Mouse (Mus musculus): Measurements from ENCODE around the gene Ptcra.
"Not testable (repeated sequence)": the region's sequence is repeated elsewhere in the genome, so short reads cannot be mapped to it uniquely, and the experiment has no call there.

The Ptcra gene

DNA sequence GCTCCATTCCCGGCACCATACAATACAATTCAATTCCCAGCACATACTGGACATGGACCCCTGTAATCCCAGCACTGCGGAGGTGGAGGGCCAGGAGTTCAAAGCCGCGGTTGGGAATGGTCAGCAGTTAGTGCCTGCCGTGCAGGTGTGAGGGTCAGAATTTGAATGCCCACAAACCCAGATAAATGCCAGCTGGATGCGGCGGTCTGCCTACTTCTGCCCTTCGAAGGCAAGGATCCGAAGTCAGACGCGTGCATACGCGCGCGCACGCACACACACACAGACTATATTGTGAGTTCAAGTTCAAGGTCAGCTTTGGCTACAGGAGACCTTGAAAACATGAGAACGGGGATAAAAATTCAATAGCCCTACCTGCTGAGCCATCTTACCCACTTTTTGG is 8.1 kb upstream of the Ptcra start:
- DNase-seq (ENCODE audit: low read depth, low spot score) = no peak

DNA sequence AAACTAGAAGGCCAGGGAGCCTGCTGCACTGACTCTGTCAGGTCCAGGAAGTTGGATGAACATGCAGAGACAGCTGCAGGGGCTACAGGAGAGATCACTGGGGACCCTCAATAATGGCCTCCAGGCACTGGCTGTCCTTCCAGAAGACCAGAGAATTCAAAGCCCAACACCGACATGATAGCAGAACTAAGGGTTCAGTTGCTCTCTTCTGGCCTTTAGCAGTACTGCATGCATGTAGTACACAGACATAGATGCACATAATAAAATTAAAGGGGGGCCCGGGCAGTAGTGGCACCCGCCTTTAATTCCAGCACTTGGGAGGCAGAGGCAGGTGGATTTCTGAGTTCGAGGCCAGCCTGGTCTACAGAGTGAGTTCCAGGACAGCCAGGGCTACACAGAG is 7.5 kb upstream of the Ptcra start:
- peak; percentile 33 for DNase-seq (ENCODE audit: low read depth, low spot score)

DNA sequence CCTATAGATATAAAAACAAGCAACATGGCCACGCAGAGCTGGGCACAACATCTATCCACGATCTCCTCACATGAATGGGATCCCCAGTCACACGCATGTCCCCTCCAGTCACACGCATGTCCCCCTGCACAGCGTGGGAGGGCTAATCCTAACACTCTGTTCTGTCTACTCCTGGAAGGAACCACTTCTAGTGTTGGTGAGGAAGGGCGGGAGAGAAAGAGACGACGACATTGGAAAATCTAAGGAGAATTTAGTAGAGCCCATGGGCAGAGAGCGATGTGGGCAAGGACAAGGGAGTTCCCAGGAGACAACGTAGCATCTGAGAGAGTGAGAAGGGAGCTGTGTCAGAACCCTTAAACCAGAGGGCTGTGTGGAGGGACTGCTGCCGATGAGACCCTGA is 7.0 kb upstream of the Ptcra start:
- DNase-seq (ENCODE audit: low read depth, low spot score) = no peak

DNA sequence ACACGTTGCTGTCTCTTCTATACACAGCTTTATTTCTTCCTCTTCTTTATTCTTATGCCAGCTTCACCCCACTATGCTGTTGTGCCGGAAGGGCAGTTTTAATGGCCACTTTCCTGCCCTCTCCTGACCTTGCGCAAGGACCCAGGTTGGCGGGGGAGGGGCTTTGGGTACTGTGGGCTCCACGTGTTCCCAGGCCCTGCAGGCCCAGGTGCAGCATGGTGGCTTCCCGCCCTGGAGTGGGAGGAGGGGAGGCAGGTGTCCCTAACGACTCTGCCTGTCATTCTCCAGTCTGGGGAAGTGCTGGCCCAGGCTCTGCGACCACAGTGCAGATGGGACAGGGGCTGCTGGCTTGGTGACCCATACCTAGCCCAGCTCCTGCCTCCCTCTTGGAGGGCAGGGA is 4.4 kb upstream of the Ptcra start:
- no peak for DNase-seq (ENCODE audit: low read depth, low spot score)

DNA sequence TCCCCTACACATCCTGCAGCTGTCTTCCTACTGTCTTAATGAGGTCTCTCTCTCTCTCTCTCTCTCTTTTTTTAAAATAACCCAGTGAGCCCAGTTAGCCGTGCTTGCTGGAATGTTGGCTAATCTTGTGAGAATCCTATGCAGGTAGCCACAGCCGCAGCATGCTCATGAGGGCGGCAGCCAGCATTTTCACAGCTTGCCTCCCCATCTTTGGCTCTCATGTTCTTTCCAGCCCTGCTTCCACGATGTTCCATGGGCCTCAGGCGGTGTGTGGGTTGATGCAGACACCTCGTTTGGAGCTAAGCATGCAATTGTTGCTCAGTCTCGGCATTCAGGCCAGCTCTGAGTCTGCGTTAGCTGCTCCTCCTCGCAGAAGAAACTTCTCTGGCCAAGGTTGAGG is 1.4 kb upstream of the Ptcra start:
- not testable (repeated sequence) for DNase-seq (ENCODE audit: low read depth, low spot score)

DNA sequence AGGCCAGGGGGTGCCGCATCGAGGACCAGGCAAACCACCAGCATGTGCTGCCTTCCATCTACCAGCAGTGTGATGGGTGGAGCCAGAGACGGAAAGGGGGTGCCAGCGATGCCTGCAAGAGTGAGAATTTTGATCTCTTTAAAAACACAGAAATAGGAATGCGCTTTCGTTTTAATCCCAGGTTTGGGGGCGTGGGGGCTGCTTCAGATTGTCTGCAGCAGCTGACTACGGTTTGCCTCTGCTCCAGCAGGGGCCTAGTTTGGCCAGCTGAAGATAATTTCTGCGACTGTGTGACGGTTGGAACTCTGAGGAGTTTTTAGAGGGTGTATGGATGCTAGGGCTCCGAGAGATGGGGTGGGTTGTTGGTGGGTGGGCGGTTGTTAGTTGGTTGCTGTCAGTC is 4.8 kb downstream of the Ptcra start:
- no peak for DNase-seq (ENCODE audit: low read depth, low spot score)

DNA sequence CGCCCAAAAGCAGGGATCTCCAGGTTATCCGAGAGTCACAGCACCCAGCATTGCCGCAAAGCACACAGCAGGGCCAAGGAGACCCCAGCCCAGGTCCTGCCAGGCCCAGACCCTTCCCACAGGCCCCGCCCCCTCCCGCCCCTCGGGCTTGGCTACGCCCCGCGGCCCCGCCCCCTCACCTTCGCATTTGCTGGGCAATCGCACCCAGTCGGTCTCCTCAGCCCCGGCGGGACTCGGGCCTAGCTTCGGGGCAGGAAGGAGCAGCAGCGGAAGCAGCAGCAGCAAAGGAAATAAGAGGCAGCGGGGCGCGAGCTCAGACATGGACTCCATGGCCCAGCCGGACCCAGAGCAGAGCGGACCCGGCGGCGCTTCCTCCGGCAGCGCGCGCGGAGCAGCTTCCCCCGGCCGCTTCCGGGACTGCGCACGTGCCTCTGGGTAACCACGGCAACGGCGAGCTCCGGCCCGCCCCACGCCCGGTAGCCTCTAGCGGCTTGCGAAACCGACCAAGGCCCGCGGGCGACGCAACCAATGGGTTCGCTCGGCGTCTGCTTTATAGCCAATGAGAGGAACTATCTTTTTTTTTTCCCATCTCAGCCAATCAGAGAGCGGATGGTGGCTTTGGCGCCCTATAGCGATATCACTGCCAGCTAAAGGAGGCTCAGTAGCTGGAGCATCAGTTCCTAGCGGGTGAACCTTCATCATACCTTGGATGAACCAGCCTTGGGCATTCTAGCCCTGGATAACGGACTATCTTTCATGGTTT is 11.5 kb downstream of the Ptcra start, which contains the start of gene Cnpy3:
Gene Cnpy3 (minus strand): TSS at position 421 of the 763 bp plus-strand sequence.
- DNase-seq (ENCODE audit: low read depth, low spot score) = peak; percentile 98

DNA sequence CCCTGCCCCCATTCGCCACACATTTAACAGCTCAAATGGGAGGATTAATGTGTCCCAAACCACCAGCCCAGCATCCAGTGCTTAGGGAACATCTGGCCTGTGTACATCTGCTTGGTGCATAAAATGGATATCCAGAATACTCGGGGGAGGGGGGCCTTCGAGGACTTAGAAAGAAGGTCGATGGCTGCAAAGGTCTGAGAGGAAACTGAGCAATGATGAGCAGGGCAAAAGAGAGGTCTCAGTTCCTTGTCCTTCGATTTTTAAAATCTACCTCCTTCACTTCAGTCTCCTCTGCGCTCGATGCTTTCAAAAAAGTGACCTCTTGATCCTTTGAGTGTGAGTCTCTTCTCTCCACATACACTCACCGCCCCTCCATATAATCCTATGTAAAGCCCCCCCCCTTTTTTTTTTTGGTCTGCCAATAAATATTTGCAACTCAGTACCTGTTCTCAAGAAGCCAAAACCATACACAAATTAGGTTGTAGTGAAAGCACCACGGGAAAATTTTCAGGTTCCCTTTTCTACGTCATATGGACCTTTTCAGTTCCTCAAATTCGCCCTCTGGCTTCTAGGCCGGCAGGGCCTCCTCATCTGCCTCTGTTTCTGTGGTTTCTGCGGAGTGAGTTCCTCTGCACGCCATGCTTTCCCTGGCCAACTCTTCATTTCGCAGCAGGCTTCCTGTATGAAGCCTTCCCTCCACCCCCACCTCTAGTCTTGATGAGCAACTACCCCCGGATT is 12.3 kb downstream of the Ptcra start:
- DNase-seq (ENCODE audit: low read depth, low spot score) = peak; percentile 71

DNA sequence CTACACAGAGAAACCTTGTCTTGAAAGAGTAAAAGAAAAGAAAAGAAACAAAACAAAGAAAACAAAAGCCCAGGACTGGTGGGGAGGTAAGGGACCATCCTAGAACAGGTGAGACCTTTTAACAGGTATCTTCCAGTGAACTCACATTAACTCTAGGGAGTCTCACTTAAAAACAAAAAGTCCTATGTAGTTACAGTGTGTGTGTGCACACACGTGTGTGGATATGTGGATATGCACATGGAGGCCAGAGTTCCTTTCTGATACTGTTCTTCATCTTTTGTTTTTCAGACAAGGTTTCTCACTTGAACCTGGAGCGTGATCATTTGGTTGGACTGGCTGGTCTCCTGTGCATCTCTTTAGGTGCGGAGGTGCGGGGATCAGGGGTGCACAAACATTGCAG is 12.9 kb downstream of the Ptcra start:
- no peak for DNase-seq (ENCODE audit: low read depth, low spot score)

DNA sequence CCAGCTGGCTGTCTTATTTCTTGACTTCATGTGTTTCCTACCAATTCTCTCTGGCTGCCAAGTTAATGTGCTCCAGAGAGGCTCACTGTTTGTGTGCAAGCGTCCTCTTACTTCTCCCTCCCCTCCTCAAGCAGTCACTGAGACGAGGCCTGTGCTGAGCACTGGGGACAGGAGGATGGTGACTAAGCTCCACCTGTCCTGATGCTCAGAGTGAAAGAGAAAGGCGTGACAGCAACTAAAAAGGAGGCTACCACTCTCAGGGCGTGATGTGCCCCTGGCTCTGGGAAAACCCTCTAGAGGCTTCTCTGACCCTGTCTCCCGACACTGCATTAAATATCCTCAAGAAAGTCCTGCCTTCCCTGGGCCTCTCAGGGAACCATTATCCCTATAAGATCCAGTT is 14.2 kb downstream of the Ptcra start:
- no peak for DNase-seq (ENCODE audit: low read depth, low spot score)

DNA sequence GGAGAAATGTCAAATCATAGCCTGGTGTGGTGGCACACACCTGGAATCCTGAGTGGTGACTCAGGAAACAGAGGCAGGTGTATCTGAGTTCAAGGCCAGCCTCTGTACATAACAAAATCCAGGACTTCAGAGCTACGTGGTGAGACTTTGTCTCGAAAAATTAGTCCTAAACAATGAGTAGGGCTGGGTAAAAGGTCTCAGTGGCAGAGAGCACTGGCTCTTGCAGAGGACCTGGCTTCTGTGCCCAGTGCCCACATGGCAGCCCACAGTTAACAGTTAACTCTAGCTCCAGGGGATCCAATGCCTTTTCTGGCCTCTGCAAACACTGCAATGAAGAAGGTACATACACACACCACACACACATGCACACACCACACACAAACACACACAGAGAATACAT is 15.7 kb downstream of the Ptcra start:
- no peak for DNase-seq (ENCODE audit: low read depth, low spot score)

DNA sequence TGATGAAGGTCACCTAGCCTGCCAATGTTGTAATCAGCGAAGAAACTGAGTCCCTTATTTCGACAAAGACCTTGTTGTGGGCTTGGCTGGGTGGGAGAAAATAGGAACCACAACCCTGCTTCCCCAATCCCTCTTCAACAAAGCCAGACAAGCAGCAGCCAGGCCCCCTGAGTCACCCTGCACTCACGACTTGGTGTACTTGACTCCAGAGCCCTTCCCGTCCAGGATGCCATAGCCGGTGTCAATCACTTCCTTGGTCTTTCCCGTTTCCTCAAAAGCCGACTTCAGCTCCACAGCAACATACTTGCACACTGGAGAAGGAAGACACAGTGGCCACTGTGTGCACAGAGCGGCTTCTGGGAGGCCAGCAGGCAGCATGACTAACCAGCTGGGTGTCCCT is 16.3 kb downstream of the Ptcra start:
- peak; percentile 17 for DNase-seq (ENCODE audit: low read depth, low spot score)

DNA sequence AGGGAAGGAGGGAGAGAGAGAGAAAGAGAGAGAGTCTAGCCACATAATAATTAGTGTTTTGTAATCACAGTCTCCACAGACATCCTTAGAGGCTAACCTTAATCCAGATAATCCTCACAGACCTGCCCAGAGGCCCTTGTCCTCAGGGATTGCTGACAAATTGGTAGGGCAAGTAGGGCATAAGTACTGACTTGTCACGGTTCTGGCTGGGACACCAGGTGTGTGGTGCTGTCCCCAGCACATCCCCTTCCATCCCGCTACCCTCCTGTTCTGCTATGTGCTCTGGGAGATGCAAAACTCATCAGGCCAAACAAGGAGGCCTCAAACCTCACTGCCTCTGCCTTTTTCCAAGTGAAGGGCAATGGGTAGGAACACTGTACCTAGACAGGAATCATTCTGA is 18.0 kb downstream of the Ptcra start:
- DNase-seq (ENCODE audit: low read depth, low spot score) = no peak

DNA sequence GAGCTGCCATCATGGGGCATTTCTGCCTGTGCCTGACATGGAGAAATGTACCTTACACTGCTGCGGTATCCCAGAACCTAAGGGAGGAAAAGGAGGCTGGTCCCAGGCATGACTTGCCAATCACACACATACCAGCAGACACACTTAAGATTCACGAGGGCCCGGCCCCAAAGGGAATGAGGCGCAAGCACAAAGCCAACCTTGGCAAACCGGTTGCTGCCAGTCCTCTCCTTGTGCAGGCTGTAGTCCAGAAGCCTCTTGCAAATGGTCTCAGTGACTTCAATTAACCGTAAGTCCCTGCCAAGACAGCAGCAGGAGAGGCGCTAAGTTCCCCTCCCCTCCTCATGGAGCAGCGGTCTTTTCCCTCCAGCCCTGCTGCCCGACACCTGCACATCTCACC is 20.5 kb downstream of the Ptcra start:
- DNase-seq (ENCODE audit: low read depth, low spot score) = no peak

DNA sequence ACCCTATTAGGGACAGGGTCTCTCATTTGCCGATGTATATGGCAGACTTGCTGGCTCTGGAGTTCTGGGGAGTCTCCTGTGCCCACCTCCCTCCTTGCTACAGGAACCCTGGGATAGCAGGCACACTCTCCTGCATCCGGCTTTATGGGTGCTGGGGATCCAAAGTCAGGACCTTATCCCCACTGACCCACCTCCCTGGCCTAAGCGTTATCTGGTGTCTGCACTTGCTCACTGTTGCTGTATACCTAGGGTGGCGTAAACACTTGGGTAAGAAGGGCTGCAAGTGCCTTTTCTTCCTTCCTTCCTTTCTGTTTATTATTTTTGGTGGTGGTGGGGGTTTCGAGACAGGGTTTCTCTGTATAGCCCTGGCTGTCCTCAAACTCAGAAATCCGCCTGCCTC is 22.2 kb downstream of the Ptcra start:
- no peak for DNase-seq (ENCODE audit: low read depth, low spot score)

DNA sequence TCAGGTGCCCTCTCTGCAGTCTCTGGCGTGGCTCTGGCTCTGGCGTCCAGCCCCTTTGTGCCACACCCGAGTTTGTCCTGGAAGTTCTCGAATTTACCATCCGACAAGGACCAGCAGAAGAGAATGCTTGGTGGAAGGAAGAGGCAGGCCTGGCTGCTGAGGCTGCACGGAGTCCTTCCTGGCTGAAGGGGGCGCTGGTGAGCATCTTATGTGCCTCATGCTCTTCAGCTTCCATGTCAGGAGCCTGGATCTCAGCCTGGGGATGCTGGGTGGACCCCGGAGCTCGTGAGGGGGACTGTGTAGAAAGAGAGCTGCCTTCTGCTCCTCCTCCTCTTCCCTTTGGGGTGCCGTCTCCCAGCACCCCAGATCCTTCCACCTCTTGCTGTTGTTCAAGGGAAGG is 27.4 kb downstream of the Ptcra start:
- peak; percentile 54 for DNase-seq (ENCODE audit: low read depth, low spot score)

DNA sequence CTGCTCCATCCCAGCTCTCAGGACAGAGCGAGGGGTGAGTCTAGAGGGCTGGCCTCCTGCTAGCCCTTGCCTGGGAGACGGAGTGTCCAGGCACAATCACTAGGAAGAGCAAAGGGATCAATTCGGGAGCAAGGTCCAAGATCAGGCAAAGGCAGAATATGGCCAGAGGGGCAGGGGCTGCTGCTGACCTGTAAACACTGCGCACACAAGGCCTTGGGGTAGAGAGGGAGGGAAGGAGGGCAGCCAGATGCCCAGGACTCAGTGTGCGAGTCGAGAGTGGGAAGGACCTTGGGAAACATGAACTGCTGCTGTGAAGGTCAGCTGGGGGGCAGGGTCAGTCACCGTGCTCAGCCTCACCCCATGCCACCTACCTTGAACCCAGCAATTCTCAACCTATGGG is 28.2 kb downstream of the Ptcra start:
- DNase-seq (ENCODE audit: low read depth, low spot score) = no peak

DNA sequence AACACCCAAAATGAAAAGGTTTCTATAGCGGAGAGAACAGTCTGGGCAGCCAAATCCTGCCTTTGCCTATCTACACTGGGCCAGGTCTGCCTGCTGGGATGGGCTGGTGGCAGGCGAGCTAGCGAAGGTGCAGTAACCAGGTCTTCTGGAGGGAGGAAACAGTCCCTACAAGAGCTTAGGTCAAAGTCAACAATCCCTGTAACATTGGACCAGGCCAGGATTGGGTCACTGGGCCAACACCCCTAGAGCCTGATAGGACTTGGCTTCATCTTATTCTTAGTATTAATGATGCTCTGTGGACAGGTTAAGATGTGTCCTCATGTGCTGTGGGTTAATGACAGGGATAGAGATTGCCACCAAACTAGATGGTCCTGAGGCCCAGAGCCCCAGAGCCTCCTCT is 29.5 kb downstream of the Ptcra start:
- DNase-seq (ENCODE audit: low read depth, low spot score) = no peak

DNA sequence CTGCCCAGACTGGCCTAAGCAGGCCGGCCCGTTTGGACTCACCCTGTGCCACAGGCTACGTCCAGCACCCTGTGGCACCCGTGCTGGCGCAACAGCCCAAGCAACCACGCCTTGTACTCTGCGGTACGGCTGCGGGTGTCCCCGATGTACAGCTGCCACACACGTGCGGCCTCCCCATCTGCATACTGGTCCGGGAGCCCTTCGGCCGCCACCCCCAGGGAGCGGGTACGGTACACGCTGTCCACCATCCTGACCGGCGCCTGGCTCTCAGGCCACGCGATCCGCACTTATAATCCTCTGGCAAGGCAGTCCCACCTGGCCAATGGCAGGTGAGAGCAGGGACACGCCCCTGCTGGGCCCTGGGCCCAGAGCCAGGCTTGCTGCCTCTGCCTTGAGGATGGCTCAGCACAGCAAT is 34.6 kb downstream of the Ptcra start, which contains the start of gene Gnmt:
Gene Gnmt (minus strand): TSS at position 265 of the 415 bp plus-strand sequence.
- DNase-seq (ENCODE audit: low read depth, low spot score) = no peak

DNA sequence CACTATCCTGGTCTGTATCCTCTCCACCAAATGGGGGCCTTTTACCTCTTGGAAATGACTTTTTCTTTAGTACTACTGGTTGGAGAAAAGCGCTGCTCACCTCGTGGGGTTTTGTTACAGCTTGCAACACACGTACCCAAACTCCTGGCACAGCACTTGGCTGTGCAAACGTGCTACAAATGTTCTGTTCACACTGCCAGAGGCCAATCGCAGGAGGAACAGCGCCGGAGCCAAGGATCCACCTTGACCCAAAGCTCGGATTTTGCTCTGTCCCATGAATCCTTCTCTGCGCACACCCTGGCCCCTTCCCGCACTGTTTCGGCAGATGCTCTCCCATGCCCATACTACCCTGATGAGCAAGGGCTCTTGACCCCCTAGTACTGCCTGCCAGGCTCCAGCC is 35.0 kb downstream of the Ptcra start:
- DNase-seq (ENCODE audit: low read depth, low spot score) = no peak

DNA sequence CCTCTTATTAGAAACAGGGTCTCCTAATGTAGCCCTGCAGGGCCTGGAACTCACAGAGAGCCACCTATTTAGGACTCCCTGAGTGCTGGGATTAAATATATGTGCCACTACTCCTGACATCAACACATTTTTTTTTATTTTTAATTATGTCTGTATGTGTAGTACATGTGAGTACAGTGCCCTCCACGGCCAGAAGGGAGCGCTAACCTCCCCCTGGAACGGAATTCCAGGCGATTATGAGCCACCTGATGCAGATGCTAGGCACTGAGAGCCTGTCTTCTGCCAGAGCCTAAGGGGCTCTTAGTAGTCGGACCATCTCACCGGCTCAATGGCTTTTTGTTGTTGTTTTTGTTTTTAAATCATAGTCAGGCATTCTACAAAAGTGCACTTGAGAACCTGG is 35.5 kb downstream of the Ptcra start:
- DNase-seq (ENCODE audit: low read depth, low spot score) = peak; percentile 61

DNA sequence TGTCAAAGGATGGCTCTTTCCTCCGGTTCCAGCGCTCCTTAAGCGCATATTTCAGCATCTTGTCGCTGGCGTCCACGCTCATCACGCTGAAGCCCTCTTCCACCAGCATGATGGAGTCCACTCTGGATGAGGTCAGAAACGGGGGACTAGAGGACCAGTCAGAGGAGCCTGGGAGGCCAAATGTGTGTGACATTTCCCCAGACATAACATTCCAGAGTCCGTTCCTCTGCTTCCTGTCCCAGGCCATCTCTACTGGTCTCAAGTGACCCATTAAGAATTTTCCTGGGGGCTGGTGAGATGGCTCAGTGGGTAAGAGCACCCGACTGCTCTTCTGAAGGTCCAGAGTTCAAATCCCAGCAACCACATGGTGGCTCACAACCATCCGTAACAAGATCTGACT is 36.2 kb downstream of the Ptcra start:
- no peak for DNase-seq (ENCODE audit: low read depth, low spot score)
